Mouse (Mus musculus) midbrain, embryonic 14.5 days (tissue): ENCODE data around the gene Tpk1. TPM values are rescaled to one million over a fixed set of nuclear protein-coding genes. Genes with fewer than 3 reads are reported as not detected.

ENCODE experiments used
- ATAC-seq: fragments of 200-750 bp; cut with Nextera tagmentation; 2 replicates; pipeline ENCODE4 v1.8.0; 2017; ENCODE audit warnings: moderate number of reproducible peaks, moderate library complexity; ENCODE audit not compliant: low FRiP score, low TSS enrichment
- DNase-seq: peaks from one replicate; pipeline ENCODE4 v3.0.0-alpha.2; 2015
- H3K27ac ChIP-seq: fragments of 300-500 bp; sonication (generic); replicated peaks from 2 replicates; pipeline ENCODE4 v1.5.1; 2014; ENCODE audit warnings: mild to moderate bottlenecking, low read depth, low read length, moderate library complexity
- H3K27me3 ChIP-seq: fragments of 300-500 bp; sonication (generic); 2 replicates; pipeline ENCODE4 v1.6.1; 2014; ENCODE audit warnings: low read length, control low read depth, mixed read lengths; ENCODE audit not compliant: control insufficient read depth, insufficient read depth
- H3K36me3 ChIP-seq: fragments of 300-500 bp; sonication (generic); 2 replicates; pipeline ENCODE4 v1.6.1; 2014; ENCODE audit warnings: low read length, control low read depth; ENCODE audit not compliant: control insufficient read depth, insufficient read depth
- H3K4me1 ChIP-seq: fragments of 300-500 bp; sonication (generic); 2 replicates; pipeline ENCODE4 v1.6.1; 2014; ENCODE audit warnings: mild to moderate bottlenecking, antibody characterized with exemption, low read length, control low read depth; ENCODE audit not compliant: control insufficient read depth, insufficient read depth
- H3K4me2 ChIP-seq: fragments of 300-500 bp; sonication (generic); 2 replicates; pipeline ENCODE4 v1.6.1; 2014; ENCODE audit warnings: mild to moderate bottlenecking, low read length, moderate library complexity
- H3K4me3 ChIP-seq: fragments of 300-500 bp; sonication (generic); replicated peaks from 2 replicates; pipeline ENCODE4 v1.5.1; 2014; ENCODE audit warnings: low read depth, low read length
- H3K9ac ChIP-seq: fragments of 300-500 bp; sonication (generic); replicated peaks from 2 replicates; pipeline ENCODE4 v1.6.1; 2014; ENCODE audit warnings: mild to moderate bottlenecking, low read length, moderate library complexity
- H3K9me3 ChIP-seq: fragments of 300-500 bp; sonication (generic); 2 replicates; pipeline ENCODE4 v1.6.1; 2016; ENCODE audit warnings: low read length, control low read depth, mixed read lengths; ENCODE audit not compliant: control insufficient read depth
- WGBS: fragments of 180-500 bp; shearing (Covaris S2); extraction: QIAGEN DNeasy Blood & Tissue Kit; methylation state at CpG from one replicate; pipeline ENCODE4 v1.1.7; 2014; 5-methylcytosine and 5-hydroxymethylcytosine counted together
- polyA plus RNA-seq: library from polyadenylated mRNA; unstranded; fragments of >200 nt; fragmentation: Nextera tagmentation; extraction: Ambion mirVana; gene quantifications from 2 replicates; pipeline ENCODE4 v1.2.1, GENCODE M21; 2014

Tpk1 gene
- polyA plus RNA-seq, 1 experiment from 2014 or later: 6.9 TPM

DNA sequence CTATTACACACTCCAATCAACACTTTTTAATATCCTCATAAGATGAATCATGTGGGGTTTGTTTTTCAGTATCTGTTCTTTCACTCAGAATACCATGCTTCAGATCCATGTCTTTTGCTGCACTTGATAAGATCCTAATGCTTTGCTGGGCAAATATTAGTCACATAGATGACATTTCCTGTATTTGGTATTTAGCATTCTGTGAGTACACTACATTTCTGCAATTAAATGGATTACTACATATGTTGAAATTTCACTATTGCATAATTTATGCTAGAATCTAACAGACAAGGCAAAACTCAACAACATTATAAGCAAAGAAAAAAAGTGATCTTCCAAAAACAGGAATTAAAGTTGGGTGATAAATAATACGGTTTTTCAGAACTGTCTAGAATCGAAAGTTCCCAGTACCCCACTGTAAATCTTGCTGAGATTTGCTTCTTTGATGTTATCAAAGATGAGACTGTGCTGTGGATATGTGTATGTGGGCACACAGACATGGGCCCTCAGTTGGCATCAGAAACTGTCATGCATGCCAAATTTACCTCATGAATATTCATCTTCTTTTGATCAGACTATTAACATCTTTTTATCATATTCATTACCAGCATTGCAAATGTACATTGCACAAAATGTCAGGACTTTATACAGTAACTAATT is 203.8 kb downstream of the Tpk1 start:
- ATAC-seq: peak; percentile 77; the same call in 1 of the 2 replicates
- H3K36me3 ChIP-seq: no peaks in the 10 kb centered on the region
- no peak overlapping the region for H3K4me3 ChIP-seq
- peak; percentile 52 for DNase-seq
- H3K4me2 ChIP-seq: no peak overlapping the region
- WGBS: 79% methylated on average over 2 of the region's 2 CpGs
- 0 out of 2 replicates have a peak, but pooled peaks cover 3% of the 10 kb centered on the region for H3K4me1 ChIP-seq
- H3K9ac ChIP-seq: no peak overlapping the region
- H3K27me3 ChIP-seq: no peaks in the 10 kb centered on the region
- H3K27ac ChIP-seq: no peak overlapping the region
- H3K9me3 ChIP-seq: no peaks in the 10 kb centered on the region

- Histone ChIP-seq H3K4me3 (no peak overlapping the region), H3K27ac (no peak overlapping the region), H3K36me3 (no peaks in the 10 kb centered on the region), H3K27me3 (no peaks in the 10 kb centered on the region), H3K4me2 (no peak overlapping the region), H3K4me1 (0 out of 2 replicates have a peak, but pooled peaks cover 3% of the 10 kb centered on the region), H3K9ac (no peak overlapping the region), H3K9me3 (no peaks in the 10 kb centered on the region)
- ATAC-seq (no peak), DNase-seq (no peak)
- 79% methylated on average over 2 of the region's 2 CpGs for WGBS
Measured at GRCm38 (mm10) chr6:43459082-43459481, 207.0 kb downstream of the Tpk1 start.

DNA sequence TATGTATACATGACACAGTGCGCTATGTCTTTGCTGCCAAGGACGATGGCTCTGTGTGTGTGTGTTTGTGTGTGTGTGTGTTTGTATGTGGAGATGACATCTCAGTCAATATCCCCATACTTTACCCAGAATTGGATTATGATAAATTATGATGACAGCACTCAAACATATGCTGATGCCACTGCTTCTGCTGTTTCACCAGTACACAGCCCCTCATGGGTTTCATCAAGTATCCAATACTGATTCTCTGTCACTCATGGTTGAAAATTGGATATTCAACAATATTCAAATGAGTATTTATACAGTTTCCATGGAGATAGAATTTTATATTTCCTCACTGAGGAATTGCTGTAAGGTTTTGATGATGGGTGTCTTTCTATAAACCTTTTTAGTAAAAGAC is 208.1 kb downstream of the Tpk1 start:
- 64% methylated on average over 2 of the region's 2 CpGs for WGBS
- Histone ChIP-seq H3K9me3 (no peaks in the 10 kb centered on the region), H3K4me1 (0 out of 2 replicates have a peak, but pooled peaks cover 1% of the 10 kb centered on the region), H3K4me3 (no peak overlapping the region), H3K27ac (no peak overlapping the region), H3K27me3 (no peaks in the 10 kb centered on the region), H3K9ac (no peak overlapping the region), H3K36me3 (no peaks in the 10 kb centered on the region), H3K4me2 (no peak overlapping the region)
- DNase-seq (no peak), ATAC-seq (no peak)

DNA sequence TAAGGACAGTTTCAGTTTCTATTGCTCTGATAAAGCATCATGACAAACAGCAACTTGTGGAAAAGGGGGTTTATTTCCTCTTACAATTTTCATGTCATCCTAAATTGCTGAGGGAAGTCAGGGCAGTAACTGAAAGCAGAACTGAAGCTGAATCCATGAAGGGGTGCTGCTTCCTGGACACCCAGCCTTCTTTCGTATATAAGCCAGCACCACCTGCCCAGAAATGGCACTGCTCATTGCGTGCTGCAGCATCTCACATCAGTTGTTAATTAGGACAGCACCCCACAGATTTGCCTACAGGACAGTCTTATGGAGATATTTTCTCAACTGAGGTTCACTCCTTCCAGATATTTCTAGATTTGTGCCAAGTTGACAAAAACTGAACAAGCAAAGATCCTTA is 216.6 kb downstream of the Tpk1 start:
- no peaks in the 10 kb centered on the region for H3K9me3 ChIP-seq
- WGBS: 68% methylated on average over 2 of the region's 2 CpGs
- no peaks in the 10 kb centered on the region for H3K27me3 ChIP-seq
- ATAC-seq (no peak), DNase-seq (no peak)
- no peaks in the 10 kb centered on the region for H3K4me1 ChIP-seq
- H3K27ac ChIP-seq: no peak overlapping the region
- H3K4me2 ChIP-seq: no peak overlapping the region
- H3K36me3 ChIP-seq: no peaks in the 10 kb centered on the region
- no peak overlapping the region for H3K9ac ChIP-seq
- H3K4me3 ChIP-seq: no peak overlapping the region

GRCm38 (mm10) chr6:43445856-43446255 is 220.2 kb downstream of the Tpk1 start:
- no peaks in the 10 kb centered on the region for H3K27me3 ChIP-seq
- no peak overlapping the region for H3K27ac ChIP-seq
- H3K36me3 ChIP-seq: no peaks in the 10 kb centered on the region
- whole genome bisulfite sequencing: 97% methylated on average over 2 of the region's 2 CpGs
- H3K9ac ChIP-seq: no peak overlapping the region
- ATAC-seq (no peak), DNase-seq (no peak)
- H3K4me3 ChIP-seq: no peak overlapping the region
- no peaks in the 10 kb centered on the region for H3K4me1 ChIP-seq
- no peak overlapping the region for H3K4me2 ChIP-seq
- H3K9me3 ChIP-seq: no peaks in the 10 kb centered on the region

DNA sequence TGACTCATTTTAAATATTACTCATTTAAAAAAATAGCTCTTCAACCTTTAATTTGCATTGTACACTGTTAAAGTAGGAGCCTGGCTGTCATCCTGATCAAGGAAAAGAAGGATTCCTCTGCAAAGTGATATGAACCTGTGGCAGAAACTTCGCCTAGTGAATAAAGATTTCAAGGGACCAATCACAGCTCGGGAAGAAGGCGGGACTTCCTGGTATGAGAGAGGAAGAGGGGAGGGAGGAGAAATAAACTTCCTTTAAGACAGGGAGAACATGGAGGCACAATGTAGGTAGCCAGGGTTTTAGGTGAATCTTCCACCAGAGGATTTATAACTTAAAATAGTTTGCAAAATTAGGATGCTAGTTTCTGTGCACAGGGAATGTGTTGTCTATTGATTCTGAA is 223.9 kb downstream of the Tpk1 start:
- ATAC-seq (no peak), DNase-seq (no peak)
- Histone ChIP-seq H3K27me3 (no peaks in the 10 kb centered on the region), H3K4me3 (no peak overlapping the region), H3K4me2 (no peak overlapping the region), H3K9me3 (no peaks in the 10 kb centered on the region), H3K36me3 (no peaks in the 10 kb centered on the region), H3K9ac (no peak overlapping the region), H3K4me1 (no peaks in the 10 kb centered on the region), H3K27ac (no peak overlapping the region)
- 87% methylated on average over 3 of the region's 3 CpGs for WGBS

GRCm38 (mm10) chr6:43435987-43436541 is 230.0 kb downstream of the Tpk1 start:
- Histone ChIP-seq H3K4me3 (no peak overlapping the region), H3K4me1 (no peaks in the 10 kb centered on the region), H3K9me3 (no peaks in the 10 kb centered on the region), H3K27ac (no peak overlapping the region), H3K9ac (no peak overlapping the region), H3K36me3 (no peaks in the 10 kb centered on the region), H3K27me3 (no peaks in the 10 kb centered on the region), H3K4me2 (no peak overlapping the region)
- ATAC-seq (no peak), DNase-seq (peak; percentile 35)
- 86% methylated on average over 2 of the region's 2 CpGs for WGBS

GRCm38 (mm10) chr6:43434365-43434764 is 231.7 kb downstream of the Tpk1 start:
- no peaks in the 10 kb centered on the region for H3K9me3 ChIP-seq
- H3K27me3 ChIP-seq: no peaks in the 10 kb centered on the region
- ATAC-seq (no peak), DNase-seq (no peak)
- no peak overlapping the region for H3K27ac ChIP-seq
- no peak overlapping the region for H3K9ac ChIP-seq
- no peak overlapping the region for H3K4me2 ChIP-seq
- no peak overlapping the region for H3K4me3 ChIP-seq
- no peaks in the 10 kb centered on the region for H3K4me1 ChIP-seq
- 98% methylated on average over 1 of the region's 1 CpGs for WGBS
- no peaks in the 10 kb centered on the region for H3K36me3 ChIP-seq

DNA sequence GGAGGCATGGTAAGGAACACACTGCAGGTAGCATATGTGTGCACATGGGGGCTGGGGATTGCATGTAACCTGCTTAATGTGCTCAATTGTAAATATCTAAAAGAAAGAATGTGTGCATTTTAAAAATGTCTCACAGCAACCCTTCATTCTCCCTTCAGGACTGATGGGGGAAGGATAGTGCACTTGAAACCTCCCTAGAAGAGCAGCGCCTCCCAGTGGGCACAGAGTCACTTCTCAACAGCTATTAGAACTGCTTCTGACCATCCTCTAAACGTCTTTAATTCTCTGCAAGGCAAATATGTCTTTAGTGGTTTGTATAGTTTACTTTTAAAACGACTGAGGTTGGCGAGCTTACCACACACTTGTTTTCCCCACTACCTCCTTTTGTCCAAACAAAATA is 241.1 kb downstream of the Tpk1 start:
- Histone ChIP-seq H3K4me3 (no peak overlapping the region), H3K4me2 (no peak overlapping the region), H3K27ac (no peak overlapping the region), H3K27me3 (no peaks in the 10 kb centered on the region), H3K4me1 (0 out of 2 replicates have a peak, but pooled peaks cover 2% of the 10 kb centered on the region), H3K36me3 (no peaks in the 10 kb centered on the region), H3K9me3 (no peaks in the 10 kb centered on the region), H3K9ac (no peak overlapping the region)
- ATAC-seq: no peak
- DNase-seq: no peak
- WGBS: 53% methylated on average over 4 of the region's 4 CpGs
